Mouse (Mus musculus) testis, adult 2 months (tissue): ENCODE results near the gene Wdfy4.

Experiments
- CTCF ChIP-seq: fragments of 200-500 bp; IDR thresholded peaks from 2 replicates; pipeline ENCODE4 v1.5.1; 2012; ENCODE audit warnings: low read depth, mild to moderate bottlenecking, inconsistent platforms, low read length, moderate library complexity; ENCODE audit not compliant: control insufficient read depth, insufficient read depth, insufficient replicate concordance
- POLR2A ChIP-seq: fragments of 200-500 bp; IDR thresholded peaks from 2 replicates; pipeline ENCODE4 v1.6.1; 2012; ENCODE audit warnings: low read depth, mild to moderate bottlenecking, inconsistent platforms, low read length, moderate library complexity; ENCODE audit not compliant: control insufficient read depth

GRCm38 (mm10) chr14:33205280-33205965 is 20.1 kb upstream of the Wdfy4 start:
- no peak for TF ChIP-seq POLR2A
- TF ChIP-seq CTCF = peak; percentile 34; the same call in 1 of the 2 replicates
